Mouse (Mus musculus) intestine, embryonic 15.5 days (tissue): ENCODE data around the gene Toe1. TPM values are rescaled to one million over a fixed set of nuclear protein-coding genes. Genes with fewer than 3 reads are reported as not detected.
"Not testable (repeated sequence)": the region's sequence is repeated elsewhere in the genome, so short reads cannot be mapped to it uniquely, and the experiment has no call there.

Experiments used
- ATAC-seq: fragments of 200-750 bp; cut with Nextera tagmentation; 2 replicates; pipeline ENCODE4 v1.8.0; 2017; ENCODE audit warnings: moderate TSS enrichment, moderate library complexity
- H3K27ac ChIP-seq: fragments of 300-500 bp; sonication (generic); 2 replicates; pipeline ENCODE4 v1.5.1; 2015; ENCODE audit warnings: mild to moderate bottlenecking, inconsistent platforms
- H3K27me3 ChIP-seq: fragments of 300-500 bp; sonication (generic); replicated peaks from 2 replicates; pipeline ENCODE4 v1.6.1; 2015; ENCODE audit warnings: inconsistent platforms
- H3K36me3 ChIP-seq: fragments of 300-500 bp; sonication (generic); 2 replicates; pipeline ENCODE4 v1.6.1; 2015; ENCODE audit warnings: inconsistent platforms
- H3K4me1 ChIP-seq: fragments of 300-500 bp; sonication (generic); replicated peaks from 2 replicates; pipeline ENCODE4 v1.6.1; 2015; ENCODE audit warnings: inconsistent platforms
- H3K4me2 ChIP-seq: fragments of 300-500 bp; sonication (generic); replicated peaks from 2 replicates; pipeline ENCODE4 v1.6.1; 2015; ENCODE audit warnings: mild to moderate bottlenecking, inconsistent platforms
- H3K4me3 ChIP-seq: fragments of 300-500 bp; sonication (generic); replicated peaks from 2 replicates; pipeline ENCODE4 v1.5.1; 2015; ENCODE audit warnings: inconsistent platforms
- H3K9ac ChIP-seq: fragments of 300-500 bp; sonication (generic); 2 replicates; pipeline ENCODE4 v1.6.1; 2015; ENCODE audit warnings: inconsistent platforms
- H3K9me3 ChIP-seq: fragments of 300-500 bp; sonication (generic); 2 replicates; pipeline ENCODE4 v1.6.1; 2016; ENCODE audit warnings: inconsistent platforms
- WGBS: fragments of 180-500 bp; shearing (Covaris S2); methylation state at CpG from one replicate; pipeline ENCODE4 v1.1.7; 2015; 5-methylcytosine and 5-hydroxymethylcytosine counted together
- polyA plus RNA-seq: library from polyadenylated mRNA; unstranded; fragments of >200 nt; fragmentation: Nextera tagmentation; extraction: Ambion mirVana; gene quantifications from 2 replicates; pipeline ENCODE4 v1.2.1, GENCODE M21; 2015

Gene Toe1
- polyA plus RNA-seq, result 28.8 and 31.1 TPM in 2 replicates

GRCm38 (mm10) chr4:116807197-116808129, at the start of gene Toe1, which contains the start of gene Mutyh:
Gene Toe1 (minus strand): TSS chr4:116807640.
Gene Mutyh (plus strand): TSS chr4:116807723.
- WGBS, result under 1% methylated on average over 58 of the region's 58 CpGs
- Histone ChIP-seq H3K4me1 (peaks cover 7% of the 10 kb centered on the region), H3K36me3 (peaks cover 18% of the 10 kb centered on the region), H3K4me2 (peak within 1 kb of the TSS; percentile 60), H3K27me3 (no peaks in the 10 kb centered on the region), H3K27ac (peak within 1 kb of the TSS; percentile 87), H3K4me3 (peak within 1 kb of the TSS; percentile 70), H3K9me3 (no peaks in the 10 kb centered on the region), H3K9ac (peak within 1 kb of the TSS; percentile 77)
- ATAC-seq, result peak; percentile 99

GRCm38 (mm10) chr4:116857203-116857602, 49.8 kb upstream of the Toe1 start:
- H3K9me3 ChIP-seq, result no peaks in the 10 kb centered on the region
- H3K36me3 ChIP-seq, result no peaks in the 10 kb centered on the region
- H3K4me3 ChIP-seq, result no peak overlapping the region
- no peak overlapping the region for H3K4me2 ChIP-seq
- no peaks in the 10 kb centered on the region for H3K27me3 ChIP-seq
- no peaks in the 10 kb centered on the region for H3K4me1 ChIP-seq
- ATAC-seq, result no peak
- 90% methylated on average over 10 of the region's 10 CpGs for WGBS
- H3K9ac ChIP-seq, result no peak overlapping the region
- H3K27ac ChIP-seq, result no peak overlapping the region

- Histone ChIP-seq H3K4me1 (no peaks in the 10 kb centered on the region), H3K4me3 (no peak overlapping the region), H3K4me2 (no peak overlapping the region), H3K27me3 (no peaks in the 10 kb centered on the region), H3K27ac (no peak overlapping the region), H3K9me3 (no peaks in the 10 kb centered on the region), H3K36me3 (no peaks in the 10 kb centered on the region), H3K9ac (no peak overlapping the region)
- ATAC-seq, result no peak
- 24% methylated on average over 2 of the region's 2 CpGs for WGBS
These were observed 46.8 kb upstream of the Toe1 start for GRCm38 (mm10) chr4:116854286-116854685.

GRCm38 (mm10) chr4:116849901-116850300, 42.5 kb upstream of the Toe1 start:
- Histone ChIP-seq H3K4me2 (no peak overlapping the region), H3K27me3 (no peaks in the 10 kb centered on the region), H3K36me3 (no peaks in the 10 kb centered on the region), H3K27ac (no peak overlapping the region), H3K4me1 (no peaks in the 10 kb centered on the region), H3K9me3 (no peaks in the 10 kb centered on the region), H3K9ac (no peak overlapping the region), H3K4me3 (no peak overlapping the region)
- 77% methylated on average over 3 of the region's 3 CpGs for WGBS
- ATAC-seq, result no peak

- 95% methylated on average over 3 of the region's 3 CpGs for WGBS
- ATAC-seq, result no peak
These were observed 36.9 kb upstream of the Toe1 start for GRCm38 (mm10) chr4:116844324-116844723.

GRCm38 (mm10) chr4:116840841-116841240, 33.4 kb upstream of the Toe1 start:
- ATAC-seq, result no peak
- Histone ChIP-seq H3K4me2 (no peak overlapping the region), H3K9me3 (no peaks in the 10 kb centered on the region), H3K27me3 (no peaks in the 10 kb centered on the region), H3K4me3 (no peak overlapping the region), H3K4me1 (no peaks in the 10 kb centered on the region), H3K36me3 (no peaks in the 10 kb centered on the region), H3K27ac (no peak overlapping the region), H3K9ac (no peak overlapping the region)
- WGBS, result 79% methylated on average over 6 of the region's 6 CpGs

More at GRCm38 (mm10) chr4:116844324-116844723, 36.9 kb upstream of the Toe1 start:
- no peak overlapping the region for H3K4me2 ChIP-seq
- H3K9ac ChIP-seq, result no peak overlapping the region
- no peaks in the 10 kb centered on the region for H3K4me1 ChIP-seq
- no peaks in the 10 kb centered on the region for H3K9me3 ChIP-seq
- H3K27ac ChIP-seq, result no peak overlapping the region
- H3K4me3 ChIP-seq, result no peak overlapping the region
- H3K27me3 ChIP-seq, result no peaks in the 10 kb centered on the region
- H3K36me3 ChIP-seq, result no peaks in the 10 kb centered on the region

GRCm38 (mm10) chr4:116840096-116840495, 32.7 kb upstream of the Toe1 start:
- WGBS, result 21% methylated on average over 23 of the region's 29 CpGs
- not testable (repeated sequence) for H3K9me3 ChIP-seq, H3K27ac ChIP-seq, H3K27me3 ChIP-seq, H3K36me3 ChIP-seq, ATAC-seq, H3K4me3 ChIP-seq, H3K9ac ChIP-seq, H3K4me1 ChIP-seq
- H3K4me2 ChIP-seq, result peak overlapping the region; percentile 42

GRCm38 (mm10) chr4:116838999-116839398, 31.6 kb upstream of the Toe1 start:
- Histone ChIP-seq H3K4me2 (no peak overlapping the region), H3K36me3 (no peaks in the 10 kb centered on the region), H3K4me3 (no peak overlapping the region), H3K9ac (no peak overlapping the region), H3K9me3 (no peaks in the 10 kb centered on the region), H3K4me1 (no peaks in the 10 kb centered on the region), H3K27me3 (no peaks in the 10 kb centered on the region), H3K27ac (no peak overlapping the region)
- peak; percentile 72 for ATAC-seq
- WGBS, result 23% methylated on average over 2 of the region's 2 CpGs

GRCm38 (mm10) chr4:116830070-116830368, 22.6 kb upstream of the Toe1 start:
- Histone ChIP-seq H3K9me3 (no peaks in the 10 kb centered on the region), H3K27me3 (no peaks in the 10 kb centered on the region), H3K9ac (no peak overlapping the region), H3K4me1 (peaks cover 3% of the 10 kb centered on the region; the same call in 1 of the 2 replicates), H3K36me3 (no peaks in the 10 kb centered on the region), H3K4me2 (no peak overlapping the region), H3K27ac (no peak overlapping the region), H3K4me3 (no peak overlapping the region)
- no peak for ATAC-seq
- WGBS, result 23% methylated on average over 6 of the region's 6 CpGs

GRCm38 (mm10) chr4:116829364-116830069, 22.1 kb upstream of the Toe1 start:
- no peak for ATAC-seq
- Histone ChIP-seq H3K36me3 (no peaks in the 10 kb centered on the region), H3K27me3 (no peaks in the 10 kb centered on the region), H3K4me3 (no peak overlapping the region), H3K27ac (no peak overlapping the region), H3K4me2 (no peak overlapping the region), H3K9me3 (no peaks in the 10 kb centered on the region), H3K9ac (no peak overlapping the region), H3K4me1 (peaks cover 3% of the 10 kb centered on the region; the same call in 1 of the 2 replicates)
- 44% methylated on average over 6 of the region's 6 CpGs for WGBS

GRCm38 (mm10) chr4:116827819-116828218, 20.4 kb upstream of the Toe1 start:
- peaks cover 3% of the 10 kb centered on the region; the same call in 1 of the 2 replicates for H3K4me1 ChIP-seq
- peak; percentile 59 for ATAC-seq
- no peaks in the 10 kb centered on the region for H3K9me3 ChIP-seq
- no peak overlapping the region for H3K9ac ChIP-seq
- H3K4me3 ChIP-seq, result no peak overlapping the region
- H3K36me3 ChIP-seq, result no peaks in the 10 kb centered on the region
- H3K4me2 ChIP-seq, result no peak overlapping the region
- no peak overlapping the region for H3K27ac ChIP-seq
- H3K27me3 ChIP-seq, result no peaks in the 10 kb centered on the region
- 4% methylated on average over 4 of the region's 4 CpGs for WGBS

GRCm38 (mm10) chr4:116824541-116825004, 17.1 kb upstream of the Toe1 start:
- peak; percentile 46 for ATAC-seq
- H3K27ac ChIP-seq, result peak overlapping the region; percentile 59; the same call in 1 of the 2 replicates

More at GRCm38 (mm10) chr4:116824541-116825004, 17.1 kb upstream of the Toe1 start:
- no peaks in the 10 kb centered on the region for H3K9me3 ChIP-seq
- H3K27me3 ChIP-seq, result 0 out of 2 replicates have a peak, but pooled peaks cover 7% of the 10 kb centered on the region
- H3K4me3 ChIP-seq, result peak overlapping the region; percentile 63
- peak overlapping the region; percentile 83 for H3K4me2 ChIP-seq
- WGBS, result under 1% methylated on average over 29 of the region's 29 CpGs
- H3K36me3 ChIP-seq, result no peaks in the 10 kb centered on the region
- peaks cover 11% of the 10 kb centered on the region for H3K4me1 ChIP-seq
- peak overlapping the region; percentile 72 for H3K9ac ChIP-seq
